Mouse (Mus musculus) spleen, adult 18-20 months (tissue): Measurements from ENCODE around the gene Cdh20.

ENCODE experiments used
- DNase-seq, 2 experiments: peaks; one replicate each; pipeline ENCODE4 v3.0.0; 2022; ENCODE audit warnings: mixed read lengths in 2 of 2

The Cdh20 gene

DNA sequence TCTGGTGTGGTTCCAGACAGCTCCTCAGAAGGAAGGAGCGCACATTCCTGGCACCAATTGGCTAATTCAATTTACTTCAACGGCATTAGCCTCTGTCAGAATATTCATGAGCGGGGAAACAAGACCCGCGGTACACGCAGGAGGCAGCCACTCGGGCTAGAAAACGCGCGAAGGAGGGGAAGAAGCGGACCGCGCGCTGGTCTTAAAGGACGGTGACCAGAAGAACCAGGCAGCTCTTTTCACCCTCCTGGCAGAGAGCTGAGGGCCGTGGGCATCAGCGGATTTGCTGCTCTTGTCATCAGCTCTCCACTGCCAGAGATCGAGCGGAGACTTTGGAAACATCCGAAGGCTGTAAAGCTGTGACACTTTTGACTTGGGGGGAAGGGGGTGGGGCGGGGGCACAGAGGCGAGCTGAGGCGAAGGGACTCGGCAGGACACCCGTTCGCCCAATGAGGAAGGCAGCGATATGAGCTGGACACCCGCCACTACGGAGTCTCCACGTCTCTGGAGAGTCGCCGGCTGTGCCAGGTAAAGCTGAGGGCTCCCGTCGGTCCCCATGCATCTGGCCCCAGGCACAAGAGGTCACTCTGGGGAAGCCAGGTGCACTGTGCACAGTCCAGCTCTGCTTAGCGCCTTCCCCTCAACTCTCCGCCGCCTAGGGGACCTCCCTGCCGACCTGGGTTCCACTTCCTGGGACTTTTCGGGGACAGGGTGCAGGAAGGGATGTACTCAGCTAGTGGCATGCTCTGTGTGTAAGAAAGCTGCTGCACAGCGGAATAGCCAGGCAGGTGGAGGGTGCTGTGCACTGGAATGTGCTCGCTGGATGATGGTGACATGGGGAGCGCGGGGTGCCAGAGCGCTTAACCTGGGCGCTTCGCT, at the start of gene Cdh20:
Gene Cdh20 (plus strand): TSS at position 159 of the 879 bp plus-strand sequence.
- no peak for DNase-seq

DNA sequence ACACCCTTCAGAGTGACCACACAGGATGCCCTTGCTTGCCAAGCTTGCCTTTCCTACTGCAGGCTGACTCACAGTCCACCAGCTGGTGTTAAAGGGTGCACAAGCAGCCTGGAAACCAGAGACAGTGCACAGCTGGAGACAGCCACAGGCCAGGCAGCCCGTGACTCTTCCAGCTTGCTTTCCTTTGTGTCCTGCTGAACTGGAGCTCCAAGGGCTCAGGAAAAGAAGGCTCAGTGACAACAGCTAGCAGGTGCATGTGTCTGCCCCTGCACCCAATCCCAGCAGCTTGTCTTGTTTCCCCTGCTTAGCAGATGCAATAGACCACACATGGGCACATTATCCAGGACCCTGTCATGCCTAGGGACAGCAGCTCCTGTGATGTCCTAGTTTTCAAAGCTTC, 21.5 kb upstream of the Cdh20 start:
- no peak for DNase-seq

- no peak for DNase-seq
Measured at GRCm38 (mm10) chr1:104747438-104747837, 20.9 kb upstream of the Cdh20 start.

GRCm38 (mm10) chr1:104754483-104754882, 13.8 kb upstream of the Cdh20 start:
- no peak for DNase-seq

DNA sequence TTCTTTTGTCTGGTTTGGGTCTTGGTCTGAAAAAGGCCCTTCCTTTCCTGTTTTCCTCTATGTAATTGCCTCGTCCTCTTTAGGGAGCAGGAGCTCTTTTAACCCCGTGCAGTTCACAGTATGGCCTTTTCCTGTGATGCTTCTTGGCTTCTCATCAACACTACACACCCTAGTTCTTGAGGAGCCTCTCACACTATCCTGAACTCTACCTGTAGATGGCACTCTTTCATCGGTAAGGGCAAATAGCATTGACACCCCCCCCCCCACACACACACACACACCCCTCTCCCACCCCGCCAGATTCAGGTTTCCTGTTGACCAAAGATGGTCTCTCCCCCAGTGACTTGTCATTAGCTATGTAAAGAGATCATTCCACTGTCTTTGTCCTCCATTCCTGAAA, 12.4 kb upstream of the Cdh20 start:
- no peak for DNase-seq

DNA sequence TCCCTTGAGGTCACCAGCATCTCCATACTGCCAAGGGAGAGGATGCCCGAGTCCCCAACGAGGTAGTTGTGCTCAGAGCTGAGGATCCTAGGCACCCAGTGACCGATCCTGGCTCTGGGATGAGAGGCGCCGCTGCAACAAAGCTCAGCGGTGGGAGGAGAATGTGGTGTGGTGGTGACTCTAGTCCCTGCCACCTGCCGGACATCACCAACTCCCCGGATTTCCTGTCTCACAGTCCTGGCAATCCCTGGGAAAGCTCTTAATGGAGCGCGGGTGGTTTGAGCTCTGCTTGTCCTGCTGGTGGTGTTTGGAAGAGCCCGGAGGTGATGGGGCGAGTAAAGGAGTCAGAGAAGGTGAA, 900 bp downstream of the Cdh20 start:
- no peak for DNase-seq

- no peak for DNase-seq
Measured at GRCm38 (mm10) chr1:104771937-104772336, 3.6 kb downstream of the Cdh20 start.

GRCm38 (mm10) chr1:104773207-104773606, 4.9 kb downstream of the Cdh20 start:
- no peak for DNase-seq

- DNase-seq, result no peak
Measured at GRCm38 (mm10) chr1:104793488-104793887, 25.2 kb downstream of the Cdh20 start.

- DNase-seq, result no peak
Measured at GRCm38 (mm10) chr1:104796146-104796545, 27.8 kb downstream of the Cdh20 start.

DNA sequence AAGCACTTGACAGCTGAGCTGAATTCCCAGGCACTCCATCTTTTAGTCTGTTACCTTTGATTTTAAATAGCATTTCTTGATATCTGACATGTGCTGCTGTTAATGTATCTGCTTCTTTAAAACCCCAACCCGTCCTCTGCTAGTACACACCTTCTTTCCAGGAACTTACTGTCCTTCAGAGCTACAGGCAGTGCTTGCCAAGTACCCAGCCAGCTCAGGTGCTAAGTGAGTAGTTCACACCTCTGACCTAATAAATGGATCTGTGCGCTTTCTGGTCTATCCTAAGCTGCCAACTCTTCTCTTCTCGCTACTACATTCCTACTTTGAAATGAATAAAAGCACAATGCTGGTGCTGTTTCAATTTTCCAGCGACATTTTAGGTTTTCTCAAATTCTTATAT, 28.8 kb downstream of the Cdh20 start:
- no peak for DNase-seq

GRCm38 (mm10) chr1:104804746-104805145, 36.4 kb downstream of the Cdh20 start:
- DNase-seq, result no peak

GRCm38 (mm10) chr1:104807214-104807613, 38.9 kb downstream of the Cdh20 start:
- no peak for DNase-seq

DNA sequence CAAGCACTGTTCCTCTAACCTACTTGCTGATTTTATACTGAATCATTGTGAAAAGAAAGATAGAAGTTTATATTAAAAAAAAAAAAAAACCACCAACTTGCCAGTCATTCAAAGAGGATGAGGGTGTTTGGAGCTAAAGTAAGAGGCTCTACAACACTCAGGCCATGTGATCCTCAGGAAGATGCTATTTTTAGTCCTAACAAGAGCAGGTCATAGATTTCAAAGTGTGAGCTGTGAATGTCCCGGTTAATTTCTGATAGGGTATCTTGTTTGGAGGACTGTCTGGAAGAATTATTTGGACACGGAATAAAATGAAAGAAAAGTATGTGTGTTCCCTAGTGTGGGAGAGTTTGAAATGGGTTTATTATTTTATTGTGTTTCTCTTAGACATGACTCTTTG, 49.2 kb downstream of the Cdh20 start:
- DNase-seq, result no peak

DNA sequence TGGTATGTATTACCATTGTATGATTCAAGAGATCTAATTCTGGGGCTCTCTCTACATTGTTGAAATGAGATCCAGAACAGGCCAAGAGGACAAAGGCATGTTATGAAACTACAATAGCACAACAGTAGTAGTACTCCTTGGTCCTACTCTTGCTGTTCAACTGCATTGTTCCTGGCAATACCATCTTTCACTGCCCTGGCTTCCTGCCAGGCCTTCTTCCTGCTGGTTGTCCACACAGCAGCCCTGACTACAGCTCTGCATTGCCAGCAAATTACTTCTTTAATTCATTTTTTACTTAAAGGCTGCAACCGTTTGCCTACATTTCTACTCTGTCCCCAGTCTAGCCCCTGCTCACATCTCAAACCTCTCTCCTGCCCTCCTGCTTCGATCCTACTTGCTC, 59.8 kb downstream of the Cdh20 start:
- no peak for DNase-seq

- DNase-seq, result no peak
Measured at GRCm38 (mm10) chr1:104838206-104838915, 70.0 kb downstream of the Cdh20 start.

DNA sequence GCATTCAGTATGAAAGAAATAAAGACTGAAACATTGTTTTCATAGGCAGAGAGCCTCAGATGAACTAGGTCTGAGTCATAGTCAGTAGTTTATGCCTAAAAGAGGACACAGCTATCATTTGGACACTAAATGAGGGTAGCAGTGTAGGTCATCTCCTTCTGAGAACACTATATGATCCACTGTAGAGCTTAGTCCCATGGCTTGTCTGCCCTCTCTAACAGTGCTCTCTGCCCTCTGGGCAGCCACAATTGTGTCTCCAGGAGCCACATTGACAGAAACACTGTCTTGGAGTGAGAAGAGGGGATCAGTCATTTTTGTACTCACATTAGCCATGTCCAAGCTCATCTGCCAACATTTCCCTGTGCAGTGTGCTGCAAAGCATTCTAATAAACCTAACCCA, 70.7 kb downstream of the Cdh20 start:
- DNase-seq, result no peak

GRCm38 (mm10) chr1:104848256-104848919, 80.1 kb downstream of the Cdh20 start:
- DNase-seq, result no peak

- DNase-seq, result no peak
Measured at GRCm38 (mm10) chr1:104848920-104849272, 80.6 kb downstream of the Cdh20 start.

- DNase-seq, result no peak
Measured at GRCm38 (mm10) chr1:104877384-104877783, 109.1 kb downstream of the Cdh20 start.

GRCm38 (mm10) chr1:104901815-104902214, 133.5 kb downstream of the Cdh20 start:
- no peak for DNase-seq

- DNase-seq, result no peak
Measured at GRCm38 (mm10) chr1:104903409-104903808, 135.1 kb downstream of the Cdh20 start.

GRCm38 (mm10) chr1:104912407-104912806, 144.1 kb downstream of the Cdh20 start:
- DNase-seq, result no peak

DNA sequence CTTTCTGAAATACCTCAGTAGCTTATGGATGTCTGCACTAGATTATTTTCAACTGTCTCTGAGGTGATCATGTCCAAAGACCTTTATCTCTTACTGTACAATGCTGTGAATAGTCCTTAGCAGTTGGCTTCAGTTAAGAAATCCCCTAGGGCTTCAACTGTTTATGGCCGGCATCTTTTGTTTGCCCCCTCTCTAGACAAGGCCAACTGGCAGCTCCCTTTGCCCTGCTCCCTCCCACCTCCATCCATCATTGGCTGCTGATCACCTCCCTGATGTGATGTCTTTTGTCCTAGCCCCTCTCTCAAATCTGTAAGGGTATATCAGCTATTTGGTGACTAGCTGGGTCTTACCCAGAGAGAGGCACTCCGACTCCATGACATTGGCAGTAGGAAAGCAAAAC, 148.2 kb downstream of the Cdh20 start:
- no peak for DNase-seq
